Mouse (Mus musculus) liver, postnatal 0 days (tissue): ENCODE measurements around the gene Zswim9.

Experiments used
- CTCF ChIP-seq: sonication (generic); IDR thresholded peaks from 2 replicates; pipeline ENCODE4 v1.5.1; 2016; ENCODE audit warnings: antibody characterized with exemption, low read depth
- EP300 ChIP-seq: IDR thresholded peaks from 2 replicates; pipeline ENCODE4 v1.6.1; 2016; ENCODE audit warnings: antibody characterized with exemption, low read depth, mild to moderate bottlenecking

GRCm38 (mm10) chr7:13278308-13278891 is at the start of gene Zswim9:
- TF ChIP-seq CTCF (peak; percentile 25), EP300 (no peak)
